Mouse (Mus musculus) R1 (cell line): ENCODE data around the gene Dusp13.

ENCODE experiments used
- DNase-seq: peaks from one replicate; pipeline ENCODE4 v3.0.0-alpha.2; 2018; ENCODE audit warnings: low read depth, low spot score

Gene Dusp13

DNA sequence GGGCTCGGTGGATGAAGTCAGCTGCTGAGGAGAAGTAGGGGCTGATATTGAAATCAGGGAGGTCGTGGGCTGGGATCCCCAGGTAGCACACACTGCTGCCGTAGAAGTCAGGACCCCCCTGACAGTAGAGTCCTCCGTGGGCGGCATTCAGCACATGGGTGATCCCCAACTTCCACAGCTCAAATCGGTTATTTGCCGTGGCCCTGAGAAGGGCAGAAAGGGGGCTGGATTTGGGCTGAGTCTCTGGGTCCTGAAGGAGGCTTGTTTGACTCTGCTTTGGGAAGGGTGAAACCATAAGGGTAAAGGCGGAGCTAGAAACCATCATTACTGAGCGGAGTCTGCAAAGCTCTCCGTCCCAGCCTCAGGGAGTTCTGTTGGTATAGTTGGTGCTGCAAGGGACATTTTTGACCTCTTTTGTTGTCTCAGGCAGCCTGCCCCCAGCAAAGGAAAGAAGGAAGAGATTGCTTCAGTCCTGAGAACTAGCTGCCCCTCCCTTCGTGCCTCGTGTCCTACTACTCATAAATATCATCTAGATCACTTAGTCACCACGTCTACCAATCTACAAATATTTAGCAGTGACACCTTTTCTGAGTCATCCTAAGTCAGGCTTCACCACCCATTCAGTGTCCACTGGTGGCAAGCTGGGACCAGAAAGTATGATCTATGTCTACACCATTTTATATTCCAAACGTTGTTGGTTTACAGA, 3.4 kb downstream of the Dusp13 start:
- no peak for DNase-seq

DNA sequence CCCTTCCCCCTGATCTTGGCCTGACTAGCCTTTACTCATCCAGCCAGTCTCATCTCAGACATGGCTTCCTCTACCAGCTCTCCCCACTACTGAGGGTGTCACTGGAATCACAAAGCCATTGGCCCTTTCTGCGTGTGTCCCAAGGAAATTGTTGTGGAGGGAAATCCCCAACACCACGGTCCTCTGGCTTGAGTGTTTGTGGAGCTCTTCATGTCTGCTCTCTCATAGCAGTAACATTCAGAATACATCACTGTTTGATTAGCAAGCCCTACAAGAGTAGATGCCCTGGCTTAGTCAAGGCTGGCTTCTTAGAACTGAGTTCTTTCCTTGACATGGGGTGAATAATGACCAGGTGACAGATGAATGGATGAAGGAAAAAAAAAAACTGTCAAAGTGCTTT, 4.1 kb downstream of the Dusp13 start:
- no peak for DNase-seq

DNA sequence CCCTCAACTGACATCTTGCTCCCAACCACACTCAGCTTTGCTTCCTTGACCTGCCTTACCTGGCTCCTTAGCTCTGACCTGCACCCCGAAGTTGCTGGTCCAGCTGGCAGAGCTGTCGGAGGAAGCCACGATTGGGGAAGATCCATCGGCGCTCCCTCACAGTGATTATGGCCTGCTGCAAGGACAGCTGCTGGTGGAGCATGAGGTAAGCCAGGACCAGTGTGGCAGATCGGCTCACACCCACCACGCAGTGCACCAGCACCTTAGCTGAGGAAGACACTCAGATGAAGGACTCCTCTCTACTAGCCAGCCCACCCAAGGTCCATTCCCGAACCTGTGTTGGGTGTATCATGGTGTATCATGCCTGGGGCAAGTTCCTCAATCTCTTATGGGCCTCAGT, 4.7 kb downstream of the Dusp13 start:
- no peak for DNase-seq

DNA sequence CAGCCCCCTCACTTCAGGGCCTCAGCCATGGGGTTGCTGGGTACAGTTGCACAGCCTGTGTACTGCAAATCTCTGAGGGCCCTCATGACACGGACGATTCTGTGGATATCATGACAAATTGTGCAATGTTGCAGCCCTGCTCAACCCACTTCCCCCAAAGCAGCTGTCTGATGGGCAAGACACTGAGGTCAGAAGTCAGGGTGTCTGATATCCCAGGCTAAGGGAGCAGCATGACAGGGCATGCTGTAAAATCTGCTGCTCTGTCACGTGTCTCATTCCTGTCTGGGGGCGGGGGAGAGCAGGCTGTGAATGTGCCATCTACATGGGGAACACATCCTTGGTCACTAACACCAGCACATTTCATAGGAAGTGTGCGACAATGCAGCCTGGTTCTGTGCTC, 5.8 kb downstream of the Dusp13 start:
- DNase-seq = no peak

DNA sequence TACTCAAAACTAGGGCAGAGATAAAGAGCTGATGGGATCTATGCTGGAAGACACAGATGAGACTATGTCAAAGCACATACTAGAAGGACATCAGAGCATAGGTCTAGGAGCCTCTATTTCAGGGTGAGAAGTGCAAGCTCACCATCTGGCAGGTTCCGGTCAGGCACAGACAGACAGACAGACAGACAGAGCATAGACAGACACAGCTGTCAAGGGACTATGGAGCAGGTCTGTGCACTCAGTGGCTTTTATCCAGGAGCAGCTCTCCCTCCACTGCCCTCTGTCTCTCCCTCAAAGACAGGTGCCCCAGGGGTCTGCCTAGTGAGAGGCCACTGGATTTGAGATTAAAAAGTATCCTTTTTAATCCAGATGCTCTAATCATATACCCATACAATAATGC, 6.8 kb downstream of the Dusp13 start:
- no peak for DNase-seq

DNA sequence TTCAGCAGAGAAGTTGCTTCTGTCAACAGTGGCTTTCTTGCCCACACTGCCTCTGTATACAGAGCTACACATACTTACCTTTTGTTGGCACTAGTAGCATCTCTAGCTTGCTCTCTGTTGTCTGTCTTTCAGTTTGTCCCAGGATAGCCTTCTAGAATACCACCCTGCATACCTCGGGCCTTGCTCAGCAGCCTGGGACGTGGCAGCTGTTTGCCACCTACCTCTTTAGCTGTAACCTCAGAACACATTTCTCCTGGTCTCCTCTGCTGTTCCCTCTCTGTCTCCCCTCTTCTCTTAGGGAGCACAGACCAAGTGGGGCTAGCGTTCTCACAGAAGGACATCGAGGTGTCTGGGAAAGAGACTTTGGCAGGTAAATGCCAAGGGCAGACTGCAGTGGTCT, 8.5 kb downstream of the Dusp13 start:
- no peak for DNase-seq

DNA sequence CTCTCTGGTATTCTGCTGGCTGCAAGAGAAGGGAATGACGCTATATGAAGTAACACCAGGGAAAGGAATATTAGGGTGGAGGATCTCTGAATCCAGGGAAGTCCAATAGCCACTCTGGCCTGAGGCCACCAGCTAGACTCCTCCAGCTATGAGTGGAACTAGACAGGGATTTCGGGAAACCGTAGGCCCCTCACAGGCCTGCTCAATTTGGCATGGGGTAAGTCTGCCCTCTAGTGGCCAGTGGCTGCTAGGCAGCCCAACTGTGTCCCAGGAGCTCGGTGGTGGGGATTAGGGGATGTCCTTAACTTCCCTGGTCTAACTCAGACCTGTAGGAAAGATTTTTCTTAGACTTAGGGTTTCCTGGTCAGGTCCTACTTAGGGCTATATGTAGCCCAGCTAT, 9.2 kb downstream of the Dusp13 start:
- DNase-seq = peak; percentile 74

DNA sequence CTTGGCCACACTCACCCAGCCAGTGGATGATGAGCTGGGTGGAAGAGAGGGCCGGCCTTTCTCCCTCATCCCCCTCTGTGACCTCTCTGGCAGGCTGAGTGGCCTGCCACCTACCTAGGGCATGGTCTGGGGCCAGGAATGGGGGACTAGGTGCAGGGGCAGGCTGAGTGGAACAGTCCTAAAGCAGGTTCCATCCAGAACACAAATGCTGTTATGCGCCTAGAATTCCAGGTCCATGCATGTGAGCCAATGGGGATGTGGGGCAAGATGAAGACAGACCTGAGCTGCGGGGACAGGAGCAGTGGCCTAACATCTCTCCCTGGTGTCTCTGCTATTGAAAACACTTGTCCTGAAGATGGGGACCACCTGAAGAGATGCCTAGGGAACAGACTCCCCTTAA, 9.7 kb downstream of the Dusp13 start:
- no peak for DNase-seq

DNA sequence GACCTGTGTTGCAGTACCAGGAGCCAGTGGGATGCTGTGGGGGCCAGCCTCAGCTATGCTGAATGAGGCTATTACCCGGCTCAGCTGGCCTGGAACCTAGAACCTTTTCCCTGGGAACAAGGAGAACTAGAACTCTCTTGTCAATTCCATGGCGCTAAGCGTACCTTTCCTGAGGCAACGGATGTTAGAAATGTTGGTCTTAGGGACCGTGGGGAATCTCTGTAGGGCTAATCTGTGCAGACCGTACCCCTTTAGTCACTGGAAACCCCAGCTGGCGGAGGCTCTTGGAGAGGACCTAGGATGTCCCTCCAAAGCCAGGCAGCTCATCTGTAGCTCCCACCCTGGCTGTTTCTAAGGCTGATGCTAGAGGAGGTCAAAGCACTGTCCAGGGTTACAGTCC, 10.6 kb downstream of the Dusp13 start:
- DNase-seq = no peak

DNA sequence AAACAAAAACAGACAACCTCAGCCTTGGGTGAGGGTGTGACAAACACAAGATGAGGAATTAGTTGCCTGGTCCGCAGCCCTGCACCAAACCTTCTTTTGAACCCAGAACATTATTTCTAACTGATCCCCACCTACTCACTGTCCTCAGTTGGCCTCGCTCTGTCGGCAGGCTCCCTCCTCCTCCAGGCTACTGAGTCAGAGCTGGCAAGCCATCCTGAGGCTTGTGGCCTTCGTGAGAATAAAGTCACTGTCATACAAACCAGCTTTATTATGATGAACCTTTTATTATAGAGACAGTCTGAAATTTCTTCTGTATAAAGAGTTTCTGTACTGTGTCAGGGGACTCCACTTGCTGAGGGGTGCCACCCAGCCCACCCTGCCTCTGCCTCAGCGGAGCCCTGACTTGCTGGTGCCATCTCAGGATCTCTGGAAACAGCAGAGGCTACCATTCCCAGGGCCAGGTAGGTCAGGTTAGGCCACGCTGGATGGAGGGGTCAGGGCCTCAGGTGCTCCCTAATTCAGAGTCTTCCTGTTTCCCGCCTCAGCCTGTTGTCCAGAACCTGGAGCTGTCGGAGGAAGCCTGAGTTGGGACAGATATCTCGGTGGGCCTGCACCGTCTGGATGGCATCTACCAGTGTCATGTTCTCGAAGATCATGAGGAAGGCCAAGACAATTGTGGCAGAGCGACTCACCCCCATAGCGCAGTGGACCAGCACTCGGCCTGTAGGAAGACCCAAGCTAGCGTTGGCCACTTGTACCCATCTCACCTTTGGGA, 17.7 kb downstream of the Dusp13 start:
- no peak for DNase-seq

DNA sequence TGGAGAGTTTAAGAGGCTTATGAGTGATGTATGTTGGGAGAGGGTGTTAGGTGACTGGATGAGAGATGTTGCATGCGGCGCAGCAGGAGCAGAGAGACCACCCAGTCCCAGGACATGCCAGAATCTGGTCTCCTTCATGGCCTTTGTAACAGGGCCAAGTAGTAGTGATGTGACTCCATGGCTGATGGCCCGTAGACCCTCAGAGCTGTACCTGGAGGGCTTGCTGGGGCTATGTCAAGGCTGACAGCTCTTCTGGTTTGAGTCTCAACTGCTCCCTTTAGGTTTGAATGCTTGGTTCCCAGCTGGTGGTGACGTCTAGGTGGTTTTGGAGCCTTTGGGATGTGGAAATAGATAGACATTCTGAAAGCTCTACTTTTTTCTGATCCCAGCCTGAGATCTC, 21.0 kb downstream of the Dusp13 start:
- no peak for DNase-seq

DNA sequence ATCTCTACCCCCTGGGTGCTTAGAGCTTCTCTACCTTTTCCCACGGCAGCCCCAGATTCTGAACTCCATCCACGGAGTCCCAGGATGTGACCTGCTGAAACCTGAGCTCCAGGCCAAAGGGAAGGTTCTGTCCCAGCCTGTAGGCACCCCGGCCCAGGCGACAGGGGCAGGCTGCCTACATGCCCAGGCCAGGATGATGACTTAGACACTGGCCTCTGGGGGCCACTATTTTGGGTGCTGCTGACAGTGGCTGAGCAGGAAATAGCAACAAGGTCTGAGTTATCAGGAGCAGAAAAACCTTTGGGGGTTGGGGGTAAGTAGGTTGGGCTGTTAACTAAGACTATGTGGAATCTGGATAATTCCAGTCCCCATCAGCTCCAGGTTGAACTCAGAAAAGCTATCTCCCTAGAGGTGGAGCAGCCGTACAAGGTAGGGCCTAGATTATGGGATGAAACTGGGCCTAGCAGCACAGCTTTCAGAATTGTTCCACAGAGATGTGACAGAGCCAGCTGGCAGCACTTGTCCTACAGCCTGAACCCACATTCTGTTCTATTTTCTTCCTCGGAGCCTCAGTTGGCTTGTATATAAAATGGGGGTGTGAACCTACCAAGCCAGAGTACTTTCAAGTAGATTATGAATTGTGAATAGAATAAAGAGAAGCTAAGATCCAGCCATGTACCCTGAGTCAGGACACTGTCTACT, 21.8 kb downstream of the Dusp13 start:
- DNase-seq = no peak

DNA sequence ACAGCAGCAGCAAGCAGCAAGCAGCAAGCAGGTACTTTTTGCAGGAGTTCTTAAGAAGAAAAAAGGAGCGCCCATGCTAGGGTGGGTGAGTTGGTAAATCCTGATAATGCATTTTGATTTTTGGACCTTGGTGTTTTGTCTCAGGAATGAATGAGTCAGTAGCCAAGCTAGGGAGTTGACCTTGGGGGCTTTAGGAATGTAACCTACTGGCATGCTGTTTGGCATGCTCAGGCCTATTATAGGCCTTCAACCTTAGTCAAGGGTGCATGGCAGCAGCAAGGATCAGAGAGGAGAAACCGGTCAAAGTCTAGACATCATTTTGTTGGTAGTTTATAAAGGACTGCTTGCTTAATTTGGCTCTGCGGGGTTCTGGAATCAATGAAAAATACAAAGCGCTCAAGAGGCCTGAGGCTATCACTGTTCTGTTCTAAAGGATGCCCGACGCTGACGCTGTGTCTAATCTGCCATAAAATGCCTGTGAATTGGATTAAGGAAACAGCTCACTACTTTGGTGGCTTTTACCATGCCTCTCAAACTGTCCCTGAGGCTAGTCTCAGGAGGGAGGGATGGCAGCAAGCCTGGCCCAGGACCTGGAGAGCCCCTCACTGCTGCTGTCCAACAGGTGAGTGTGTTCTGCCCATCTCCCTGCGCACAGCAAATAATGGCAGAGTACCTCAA, 28.8 kb downstream of the Dusp13 start:
- no peak for DNase-seq

DNA sequence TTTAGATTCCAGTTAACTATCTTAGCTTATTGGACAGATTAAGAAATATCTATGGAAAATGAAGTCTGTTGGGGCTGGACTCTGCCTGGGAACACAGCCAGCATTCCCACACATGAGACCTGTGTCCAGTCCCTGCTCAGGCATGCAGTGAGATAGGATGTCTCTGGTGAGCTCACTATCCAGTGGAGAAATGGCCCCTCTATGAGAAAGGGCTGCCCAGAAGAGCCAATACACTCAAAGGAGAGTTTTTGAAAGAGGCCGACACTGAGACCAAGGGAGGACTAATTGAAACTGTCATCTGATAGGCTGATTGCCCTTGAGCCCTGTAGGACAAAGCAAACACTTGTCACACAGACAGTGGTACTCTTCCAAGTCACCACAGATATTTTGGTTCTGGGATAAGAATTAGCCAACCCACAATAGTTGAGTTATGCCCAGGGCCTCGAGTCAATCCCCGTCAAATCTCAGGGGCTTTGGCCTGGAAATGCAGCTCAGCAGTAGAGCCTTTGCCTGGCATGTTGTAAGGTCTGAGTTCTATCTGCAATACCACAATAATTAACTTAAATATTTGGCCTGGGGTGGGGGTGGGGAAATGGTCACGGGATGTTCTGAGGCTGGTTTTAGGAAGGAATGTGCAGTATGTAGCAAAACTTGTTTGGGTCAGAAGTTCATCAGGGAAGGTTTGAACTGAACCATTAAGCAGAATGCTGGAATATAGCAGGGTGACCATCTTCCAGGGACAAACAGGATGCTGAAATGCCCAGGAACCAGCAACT, 30.4 kb downstream of the Dusp13 start:
- DNase-seq = no peak

DNA sequence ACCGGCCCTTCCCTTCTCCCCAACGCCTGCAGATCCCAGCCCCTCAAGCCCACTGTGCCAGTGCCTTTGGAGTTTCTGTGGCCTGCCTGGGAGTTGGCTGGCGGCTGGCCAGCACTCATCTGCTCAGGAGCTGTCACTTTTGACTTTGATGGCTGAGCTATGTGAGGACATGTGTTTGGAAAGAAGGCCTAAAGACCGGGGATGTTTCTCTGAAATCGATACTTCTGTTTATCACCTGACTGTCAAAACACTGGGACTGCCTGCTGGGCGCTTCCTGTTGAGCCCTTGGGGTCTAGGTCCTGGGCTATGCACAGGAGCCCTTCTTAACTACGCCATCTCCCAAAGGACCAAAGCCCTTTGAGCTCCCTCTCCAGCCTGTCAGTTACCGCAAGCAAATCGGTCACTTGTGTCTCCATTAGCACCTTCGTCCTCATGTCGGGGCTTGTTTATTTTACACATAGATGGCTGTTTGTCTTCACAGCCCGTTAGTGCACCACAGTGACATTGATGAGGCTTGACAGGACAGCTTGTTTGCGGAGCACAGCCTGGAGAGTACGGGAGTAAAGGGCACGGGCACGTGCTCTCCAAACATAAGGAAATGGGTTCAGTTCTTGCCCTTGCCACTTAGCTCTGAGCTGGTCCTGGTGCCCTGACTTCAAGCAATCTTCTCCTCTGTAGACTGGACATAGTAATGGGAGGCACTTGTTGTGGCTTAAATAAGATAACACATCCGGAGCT, 31.2 kb downstream of the Dusp13 start:
- no peak for DNase-seq

DNA sequence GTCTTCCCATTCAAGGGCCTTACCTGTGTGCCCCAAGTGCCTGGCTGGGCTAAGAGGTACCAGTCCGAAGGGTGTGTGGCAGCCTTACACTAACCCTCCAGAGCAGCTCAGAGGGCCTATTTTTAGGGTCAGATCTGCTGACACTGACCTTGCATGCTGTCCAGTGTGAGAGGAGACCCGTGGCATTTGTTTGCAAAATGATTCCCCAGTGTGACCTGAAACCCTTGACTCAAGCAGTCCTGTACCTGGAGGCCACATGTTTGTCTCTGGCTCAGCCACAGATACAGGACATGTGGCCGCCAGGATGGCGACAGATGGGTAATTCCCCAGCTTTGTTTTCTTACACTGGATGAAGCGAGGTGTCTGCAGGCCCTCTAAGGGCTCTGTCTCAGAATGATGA, 36.5 kb downstream of the Dusp13 start, which contains the start of gene Dupd1:
Gene Dupd1, minus strand, starts transcription at position 91 of the 400 bp plus-strand sequence.
- DNase-seq = no peak

DNA sequence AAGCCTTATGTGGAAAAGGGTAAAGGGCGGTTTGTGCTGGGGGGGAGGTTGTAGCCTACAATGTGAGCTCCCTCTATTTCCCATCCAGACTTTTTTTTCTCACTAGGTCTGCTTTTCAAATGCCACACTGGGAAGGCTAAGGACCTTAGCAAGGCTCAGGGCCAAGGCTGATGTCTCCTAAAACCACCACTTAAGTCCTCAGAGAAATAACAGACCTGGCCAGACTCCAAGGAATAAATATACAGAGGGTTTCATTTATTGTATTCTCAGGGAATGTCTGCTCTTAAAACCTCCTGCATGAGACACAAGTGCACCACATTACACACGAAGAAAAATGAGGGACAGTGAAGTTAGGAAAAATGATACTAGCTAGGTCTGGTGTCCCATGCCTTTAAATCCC, 39.8 kb downstream of the Dusp13 start:
- no peak for DNase-seq

DNA sequence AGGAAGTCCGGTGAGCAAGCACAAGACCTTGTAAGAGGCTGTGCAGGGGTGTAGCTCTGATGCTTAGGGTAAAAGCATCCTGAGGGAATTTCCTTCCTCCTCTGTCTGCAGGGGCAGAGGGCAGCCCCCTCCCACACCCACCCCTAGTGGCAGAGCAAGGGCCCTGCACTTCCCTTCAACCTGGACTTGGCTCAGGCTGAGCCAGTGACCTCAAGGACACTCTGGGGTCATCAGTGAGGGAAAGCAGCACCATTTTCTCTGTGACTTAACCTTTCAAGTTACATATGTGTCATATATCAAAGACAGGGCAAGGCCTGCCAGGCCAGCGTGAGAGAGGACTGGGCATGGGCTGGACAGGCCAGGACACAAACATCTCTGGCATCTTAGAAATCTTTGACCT, 41.4 kb downstream of the Dusp13 start:
- peak; percentile 30 for DNase-seq

DNA sequence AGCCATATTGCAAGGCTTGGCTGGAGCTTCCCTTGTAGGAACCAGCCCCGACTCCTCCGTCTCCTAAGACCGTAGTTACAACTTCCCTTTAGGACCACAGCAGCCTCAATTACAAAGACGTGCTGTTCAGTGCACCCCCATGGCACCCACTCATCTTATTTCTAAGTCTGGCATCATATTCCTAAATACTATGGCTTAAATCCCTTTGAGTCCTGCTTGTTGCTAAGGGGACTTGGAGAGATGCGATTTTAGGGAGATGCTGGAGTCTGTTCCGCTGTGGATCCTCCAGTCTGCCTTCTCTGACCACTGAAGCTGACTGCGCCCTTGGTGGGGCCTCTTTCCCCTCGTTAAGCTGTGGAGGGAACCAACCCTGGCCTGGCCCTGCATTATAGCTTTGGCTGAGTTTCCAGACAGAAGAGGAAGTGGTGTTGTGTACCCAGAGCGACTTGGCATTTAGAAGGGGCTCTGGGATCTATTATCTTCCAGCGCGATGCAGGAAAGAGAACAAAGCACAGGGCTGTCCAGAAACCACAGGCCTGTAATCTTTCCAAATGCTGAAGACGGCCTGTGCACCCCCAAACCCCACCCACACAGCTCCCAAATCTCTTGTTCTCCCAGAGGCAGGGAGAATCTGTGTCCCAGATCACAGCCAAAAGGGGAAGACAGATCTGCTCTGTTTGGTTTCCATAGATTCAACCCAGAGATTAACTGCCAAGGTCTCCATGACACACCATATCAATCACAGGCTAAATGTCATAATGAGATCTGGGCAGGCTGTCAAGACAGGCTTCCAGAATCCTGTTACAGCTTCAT, 44.0 kb downstream of the Dusp13 start:
- DNase-seq = no peak

DNA sequence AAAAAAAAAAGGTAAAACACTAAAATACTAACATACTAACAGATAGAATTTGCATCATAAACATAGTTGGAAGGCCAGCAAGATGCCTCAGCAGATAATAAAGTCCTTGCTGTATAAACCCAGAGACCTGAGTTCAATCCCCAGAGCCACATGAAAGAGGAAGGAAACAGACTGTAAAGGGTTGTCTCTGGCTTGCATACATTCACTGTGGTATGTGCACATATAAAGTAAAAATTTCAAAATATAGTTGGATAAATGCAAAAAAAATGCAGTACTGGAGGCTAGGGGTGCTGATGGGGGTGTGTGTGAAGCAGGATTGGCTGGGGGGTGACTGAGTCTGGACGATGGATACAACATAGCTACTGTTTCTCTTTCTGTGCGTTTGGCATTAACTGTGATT, 45.5 kb downstream of the Dusp13 start:
- DNase-seq = no peak
